Mouse (Mus musculus): ENCODE results near the gene Thap11. TPM values are rescaled to one million over a fixed set of nuclear protein-coding genes. Genes with fewer than 3 reads are reported as not detected.
A peak's percentile ranks its signal among the peaks of the same experiment; 100 is the strongest.

Thap11 gene
- polyA plus RNA-seq, 1 experiment from 2014 or later, result 55.2 TPM

DNA sequence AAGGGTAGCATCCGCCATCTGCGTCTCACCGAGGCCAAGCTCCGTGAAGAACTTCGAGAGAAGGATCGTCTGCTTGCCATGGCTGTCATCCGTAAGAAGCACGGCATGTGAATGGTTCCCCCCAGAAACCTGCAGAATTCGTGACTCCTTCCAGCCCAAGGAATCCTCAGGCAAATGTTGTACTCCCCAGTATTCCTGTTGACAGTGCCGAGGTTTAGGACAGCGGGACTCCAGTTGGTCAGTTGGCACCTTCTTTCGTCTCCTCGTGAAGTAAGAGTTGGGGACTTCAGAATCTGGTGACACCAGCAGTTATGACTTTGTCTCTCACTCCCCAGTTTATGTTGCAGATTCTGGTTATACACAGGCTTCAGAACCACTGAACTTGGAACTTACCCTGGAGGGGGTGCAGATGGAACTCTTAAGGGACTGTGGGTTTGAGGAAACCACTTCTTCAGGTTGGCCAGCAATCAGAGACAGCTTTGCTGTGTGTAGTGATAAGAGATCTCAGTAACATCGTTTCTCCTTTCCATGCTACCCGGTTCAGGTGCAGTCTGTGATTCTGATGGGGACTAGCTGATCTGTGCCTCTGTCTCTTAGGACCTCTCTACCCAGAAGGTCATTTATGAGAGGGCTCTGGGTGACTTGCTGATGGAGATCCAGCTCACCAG is 1.4 kb downstream of the Thap11 start:
- Histone ChIP-seq H3K27ac (ENCODE audit: low read length) (peak overlapping the region; percentile 84; the same call in 1 of the 2 replicates), H3K27me3 (ENCODE audit: control insufficient read depth, insufficient read depth, low read depth, low read length) (no peaks in the 10 kb centered on the region), H3K4me2 (ENCODE audit: low read depth, low read length) (peak overlapping the region; percentile 91), H3K9ac (ENCODE audit: low read length) (peak overlapping the region; percentile 91), H3K4me1 (replicated peaks; ENCODE audit: control insufficient read depth, insufficient read depth, low read length) (peaks cover 26% of the 10 kb centered on the region), H3K9me3 (ENCODE audit: control insufficient read depth, low read length) (no peaks in the 10 kb centered on the region), H3K36me3 (ENCODE audit: control insufficient read depth, insufficient read depth, low read length) (peaks cover 6% of the 10 kb centered on the region; the same call in 1 of the 2 replicates), H3K4me3 (ENCODE audit: low read length) (peak overlapping the region; percentile 89)
- WGBS, result 8% methylated on average over 15 of the region's 15 CpGs
- no peak for ATAC-seq (ENCODE audit: low read depth)

DNA sequence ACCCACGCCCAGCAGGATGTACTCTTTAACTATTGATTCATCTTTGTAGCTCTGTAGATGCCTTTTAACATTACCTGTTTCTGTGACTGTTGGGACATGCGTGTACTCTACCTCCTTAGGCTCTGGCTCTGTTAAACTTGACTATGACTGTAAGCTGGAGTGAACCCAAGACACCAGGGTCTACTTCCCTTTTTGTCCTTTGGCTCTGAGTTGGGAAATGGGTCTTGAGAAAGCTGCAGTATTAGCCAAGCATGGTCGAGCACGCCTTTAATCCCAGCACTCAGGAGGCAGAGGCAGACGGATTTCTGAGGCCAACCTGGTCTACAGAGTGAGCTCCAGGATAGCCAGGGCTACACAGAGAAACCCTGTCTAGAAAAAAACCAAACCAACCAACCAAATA is 3.6 kb downstream of the Thap11 start:
- H3K9me3 ChIP-seq (ENCODE audit: control insufficient read depth, low read length), result no peaks in the 10 kb centered on the region
- peaks cover 37% of the 10 kb centered on the region for H3K4me1 ChIP-seq (replicated peaks; ENCODE audit: control insufficient read depth, insufficient read depth, low read length)
- H3K4me3 ChIP-seq (ENCODE audit: low read length), result no peak overlapping the region
- peaks cover 8% of the 10 kb centered on the region; the same call in 1 of the 2 replicates for H3K36me3 ChIP-seq (ENCODE audit: control insufficient read depth, insufficient read depth, low read length)
- H3K9ac ChIP-seq (ENCODE audit: low read length), result no peak overlapping the region; the same call in 1 of the 2 replicates
- H3K27me3 ChIP-seq (ENCODE audit: control insufficient read depth, insufficient read depth, low read depth, low read length), result no peaks in the 10 kb centered on the region
- no peak overlapping the region for H3K27ac ChIP-seq (ENCODE audit: low read length)
- 84% methylated on average over 5 of the region's 5 CpGs for WGBS
- H3K4me2 ChIP-seq (ENCODE audit: low read depth, low read length), result no peak overlapping the region
- no peak for ATAC-seq (ENCODE audit: low read depth)

DNA sequence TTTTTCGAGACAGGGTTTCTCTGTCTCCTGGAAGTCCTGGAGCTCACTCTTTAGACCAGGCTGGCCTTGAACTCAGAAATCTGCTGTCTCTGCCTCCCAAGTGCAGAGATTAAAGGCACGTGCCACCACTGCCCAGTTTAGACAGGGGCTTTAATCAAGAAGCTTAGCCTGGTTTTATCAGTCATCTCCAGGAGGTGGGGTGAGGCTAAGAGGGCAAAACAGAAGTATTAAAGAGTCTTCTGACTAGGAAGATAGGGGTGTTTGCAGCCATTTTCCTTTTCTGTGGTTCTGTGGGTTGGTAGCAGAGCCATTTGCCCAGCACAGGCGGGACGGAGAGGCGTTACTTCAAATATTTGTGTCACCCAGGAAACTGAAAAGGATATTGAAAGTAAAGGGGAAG is 4.4 kb downstream of the Thap11 start:
- WGBS, result 49% methylated on average over 5 of the region's 5 CpGs
- ATAC-seq (ENCODE audit: low read depth), result no peak
- peak overlapping the region; percentile 54; the same call in 1 of the 2 replicates for H3K4me2 ChIP-seq (ENCODE audit: low read depth, low read length)
- H3K27ac ChIP-seq (ENCODE audit: low read length), result peak overlapping the region; percentile 95; the same call in 1 of the 2 replicates
- H3K36me3 ChIP-seq (ENCODE audit: control insufficient read depth, insufficient read depth, low read length), result peaks cover 10% of the 10 kb centered on the region; the same call in 1 of the 2 replicates
- H3K4me1 ChIP-seq (replicated peaks; ENCODE audit: control insufficient read depth, insufficient read depth, low read length), result peaks cover 37% of the 10 kb centered on the region
- peak overlapping the region; percentile 67 for H3K9ac ChIP-seq (ENCODE audit: low read length)
- H3K9me3 ChIP-seq (ENCODE audit: control insufficient read depth, low read length), result no peaks in the 10 kb centered on the region
- no peak overlapping the region; the same call in 1 of the 2 replicates for H3K4me3 ChIP-seq (ENCODE audit: low read length)
- H3K27me3 ChIP-seq (ENCODE audit: control insufficient read depth, insufficient read depth, low read depth, low read length), result no peaks in the 10 kb centered on the region

DNA sequence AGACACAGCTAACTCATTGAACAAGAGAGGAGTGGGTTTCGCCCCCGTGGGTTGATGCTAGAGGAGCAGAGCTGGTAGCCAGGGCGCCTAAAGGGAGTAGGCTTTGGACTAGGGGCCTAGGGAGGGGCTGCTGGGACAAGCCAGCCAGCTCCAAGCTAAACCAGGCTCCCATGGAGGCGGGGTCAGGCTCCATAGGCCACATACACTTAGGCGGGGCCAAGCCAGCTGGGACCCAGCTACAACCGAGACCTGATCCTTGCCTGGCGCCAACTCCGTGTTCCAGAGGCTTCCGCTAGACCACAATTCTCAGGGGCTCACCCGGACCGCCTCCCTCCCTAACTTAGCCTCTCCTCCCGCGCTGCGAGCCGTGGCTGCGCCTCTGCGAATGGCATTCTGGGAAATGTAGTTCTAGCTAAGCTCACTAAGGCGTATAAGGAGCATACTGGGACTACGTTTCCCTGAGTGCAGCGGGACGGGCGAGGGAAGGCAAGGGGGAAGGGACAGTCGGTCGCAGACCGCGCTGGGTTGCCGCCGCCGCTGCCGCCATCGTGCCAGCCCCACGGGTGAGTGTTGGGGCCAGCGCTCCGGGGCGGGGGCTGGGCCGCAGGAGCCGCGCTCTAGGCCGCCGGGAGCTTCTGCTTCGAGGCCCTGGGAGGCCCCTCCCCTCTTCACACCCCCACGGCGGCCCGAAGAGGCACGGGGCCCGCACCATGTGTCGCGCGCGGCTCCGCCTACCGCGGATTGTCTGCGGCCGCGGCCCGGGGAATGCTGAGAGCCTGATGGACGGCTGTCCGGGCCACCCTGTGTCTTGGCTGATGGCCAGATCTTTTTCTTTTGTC is 5.4 kb downstream of the Thap11 start, which contains the start of gene Nutf2:
Gene Nutf2, plus strand, starts transcription at position 438 of the 839 bp plus-strand sequence.
- peak within 1 kb of the TSS; percentile 98 for H3K9ac ChIP-seq (ENCODE audit: low read length)
- H3K27me3 ChIP-seq (ENCODE audit: control insufficient read depth, insufficient read depth, low read depth, low read length), result no peaks in the 10 kb centered on the region

DNA sequence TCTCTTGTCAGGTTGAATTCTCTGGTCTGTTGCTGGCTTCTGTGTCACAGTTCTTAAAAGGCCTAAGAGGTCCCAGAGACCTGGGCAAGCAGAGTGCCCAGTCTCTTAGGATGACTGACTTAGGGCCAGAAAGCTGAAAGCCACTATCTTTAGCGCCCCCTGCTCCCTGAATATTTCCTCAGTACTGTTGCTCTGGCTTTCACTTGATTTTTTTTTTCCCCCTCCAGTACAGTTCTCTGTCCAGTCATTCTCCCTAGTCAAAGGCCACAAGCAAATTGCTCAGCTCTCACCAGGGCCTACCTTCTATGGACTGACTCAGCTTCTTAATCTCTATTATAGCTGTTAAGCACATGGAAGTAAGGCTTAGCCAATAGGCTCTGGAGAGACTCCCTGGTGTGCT is 7.0 kb downstream of the Thap11 start:
- Histone ChIP-seq H3K27me3 (ENCODE audit: control insufficient read depth, insufficient read depth, low read depth, low read length) (no peaks in the 10 kb centered on the region), H3K9me3 (ENCODE audit: control insufficient read depth, low read length) (no peaks in the 10 kb centered on the region), H3K27ac (ENCODE audit: low read length) (no peak overlapping the region), H3K4me1 (replicated peaks; ENCODE audit: control insufficient read depth, insufficient read depth, low read length) (peaks cover 31% of the 10 kb centered on the region), H3K4me3 (ENCODE audit: low read length) (peak overlapping the region; percentile 99), H3K9ac (ENCODE audit: low read length) (peak overlapping the region; percentile 98), H3K4me2 (ENCODE audit: low read depth, low read length) (peak overlapping the region; percentile 65), H3K36me3 (ENCODE audit: control insufficient read depth, insufficient read depth, low read length) (peaks cover 23% of the 10 kb centered on the region)
- ATAC-seq (ENCODE audit: low read depth), result no peak
- WGBS, result 0% methylated on average over 1 of the region's 1 CpGs

More for the DNA sequence above, 5.4 kb downstream of the Thap11 start, which contains the start of gene Nutf2:
- Histone ChIP-seq H3K4me2 (ENCODE audit: low read depth, low read length) (peak within 1 kb of the TSS; percentile 65), H3K4me3 (ENCODE audit: low read length) (peak within 1 kb of the TSS; percentile 99), H3K9me3 (ENCODE audit: control insufficient read depth, low read length) (no peaks in the 10 kb centered on the region), H3K27ac (ENCODE audit: low read length) (peak within 1 kb of the TSS; percentile 95), H3K36me3 (ENCODE audit: control insufficient read depth, insufficient read depth, low read length) (peaks cover 12% of the 10 kb centered on the region), H3K4me1 (replicated peaks; ENCODE audit: control insufficient read depth, insufficient read depth, low read length) (peaks cover 37% of the 10 kb centered on the region)
- peak; percentile 99 for ATAC-seq (ENCODE audit: low read depth)
- WGBS, result under 1% methylated on average over 53 of the region's 59 CpGs

DNA sequence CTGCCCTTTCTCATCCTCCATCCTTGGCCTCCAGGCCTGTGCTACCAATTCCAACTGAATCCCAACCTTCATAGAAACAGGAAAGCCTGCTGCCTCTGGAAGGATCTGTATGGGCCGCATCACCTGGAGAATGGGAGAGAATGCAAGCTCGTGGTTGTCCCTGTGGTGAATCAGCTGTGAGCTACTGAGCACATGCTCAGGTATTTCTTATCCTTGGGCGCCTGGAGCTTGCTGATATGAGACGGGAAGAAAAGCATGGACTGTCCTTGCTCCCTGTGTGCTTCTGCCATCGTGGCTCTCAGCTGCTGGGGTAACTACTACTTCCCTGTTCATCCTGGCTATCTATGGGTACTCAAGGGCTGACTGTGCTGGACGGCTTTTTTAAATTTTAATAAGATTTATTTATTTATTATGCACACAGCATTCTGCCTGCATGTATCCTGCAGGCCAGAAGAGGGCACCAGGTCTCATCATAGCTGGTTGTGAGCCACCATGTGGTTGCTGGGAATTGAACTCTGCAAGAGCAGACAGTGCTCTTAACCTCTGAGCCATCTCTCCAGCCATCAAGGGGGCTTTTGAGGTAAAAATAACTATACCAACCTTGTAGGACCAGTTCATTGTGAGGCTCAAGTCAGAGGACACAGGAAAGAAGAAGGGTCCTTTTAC is 11.6 kb downstream of the Thap11 start:
- no peaks in the 10 kb centered on the region for H3K9me3 ChIP-seq (ENCODE audit: control insufficient read depth, low read length)
- no peak overlapping the region for H3K4me3 ChIP-seq (ENCODE audit: low read length)
- ATAC-seq (ENCODE audit: low read depth), result no peak
- 77% methylated on average over 6 of the region's 6 CpGs for WGBS
- H3K27ac ChIP-seq (ENCODE audit: low read length), result no peak overlapping the region
- H3K4me1 ChIP-seq (replicated peaks; ENCODE audit: control insufficient read depth, insufficient read depth, low read length), result peaks cover 12% of the 10 kb centered on the region
- peaks cover 32% of the 10 kb centered on the region for H3K36me3 ChIP-seq (ENCODE audit: control insufficient read depth, insufficient read depth, low read length)
- no peak overlapping the region for H3K9ac ChIP-seq (ENCODE audit: low read length)
- no peak overlapping the region for H3K4me2 ChIP-seq (ENCODE audit: low read depth, low read length)
- H3K27me3 ChIP-seq (ENCODE audit: control insufficient read depth, insufficient read depth, low read depth, low read length), result no peaks in the 10 kb centered on the region

DNA sequence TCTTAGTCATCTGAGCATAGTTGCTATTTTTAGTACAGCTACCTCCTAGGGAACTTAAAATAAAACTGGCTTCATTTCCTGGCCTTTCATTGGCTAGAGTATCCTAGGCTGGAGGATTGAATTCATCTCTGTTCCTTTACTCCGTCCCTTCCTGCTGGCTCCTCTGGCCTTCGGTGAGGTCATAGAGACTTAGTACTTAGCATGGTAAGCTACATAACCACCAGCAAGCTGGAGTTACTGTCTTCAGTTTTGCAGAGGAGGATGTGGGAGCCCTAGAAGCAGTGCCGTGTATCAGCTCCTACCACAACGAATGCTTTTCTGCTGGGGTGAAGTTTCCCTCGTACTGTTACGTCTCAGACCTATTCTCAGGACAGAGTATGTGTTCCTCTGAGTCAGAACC is 19.4 kb downstream of the Thap11 start:
- Histone ChIP-seq H3K4me1 (replicated peaks; ENCODE audit: control insufficient read depth, insufficient read depth, low read length) (no peaks in the 10 kb centered on the region), H3K4me2 (ENCODE audit: low read depth, low read length) (no peak overlapping the region), H3K27ac (ENCODE audit: low read length) (no peak overlapping the region), H3K4me3 (ENCODE audit: low read length) (no peak overlapping the region), H3K9me3 (ENCODE audit: control insufficient read depth, low read length) (no peaks in the 10 kb centered on the region), H3K36me3 (ENCODE audit: control insufficient read depth, insufficient read depth, low read length) (peaks cover 34% of the 10 kb centered on the region), H3K9ac (ENCODE audit: low read length) (no peak overlapping the region), H3K27me3 (ENCODE audit: control insufficient read depth, insufficient read depth, low read depth, low read length) (no peaks in the 10 kb centered on the region)
- 0 out of 2 replicates have a peak, but pooled peaks have one; percentile 47 for ATAC-seq (ENCODE audit: low read depth)
- WGBS, result 83% methylated on average over 6 of the region's 6 CpGs

DNA sequence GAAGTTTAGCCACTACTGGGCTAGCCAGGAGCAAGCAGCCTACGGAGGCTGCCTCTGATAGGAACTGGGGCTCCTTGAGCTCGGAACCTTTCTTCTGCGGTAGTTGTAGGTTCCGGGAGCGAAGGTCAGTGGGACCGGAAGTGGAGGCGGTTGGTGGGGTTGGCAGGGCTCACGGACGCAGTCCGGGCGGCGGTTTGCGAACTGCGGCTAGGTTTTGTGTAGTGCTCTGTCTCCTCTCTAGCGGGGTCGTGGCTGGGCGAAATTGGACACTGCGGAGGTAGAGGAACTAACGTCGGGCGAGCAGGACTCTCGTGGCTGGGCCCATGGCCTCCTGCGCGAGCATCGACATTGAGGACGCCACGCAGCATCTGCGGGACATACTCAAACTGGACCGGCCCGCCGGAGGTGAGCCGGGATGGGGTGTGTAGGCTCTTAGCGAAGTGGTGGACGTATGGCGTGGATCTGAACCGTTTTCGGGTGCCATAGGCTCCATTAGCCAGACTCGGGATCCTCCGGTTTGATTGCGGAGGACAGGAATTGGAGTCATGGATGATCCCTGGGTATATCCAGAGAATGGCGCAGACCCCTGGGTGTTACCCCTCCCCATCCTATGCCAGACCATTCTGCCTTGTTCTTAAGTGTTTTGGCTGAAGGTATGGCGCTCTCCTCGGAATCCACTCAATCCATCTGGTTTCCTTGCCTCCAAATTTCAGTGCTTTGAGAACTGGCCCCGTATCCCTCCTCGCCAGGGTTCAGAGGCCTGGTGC is 26.0 kb downstream of the Thap11 start, which contains the start of gene Edc4:
Gene Edc4, plus strand, starts transcription at position 128 of the 767 bp plus-strand sequence.
- Histone ChIP-seq H3K9ac (ENCODE audit: low read length) (peak within 1 kb of the TSS; percentile 94), H3K27me3 (ENCODE audit: control insufficient read depth, insufficient read depth, low read depth, low read length) (no peaks in the 10 kb centered on the region), H3K27ac (ENCODE audit: low read length) (peak within 1 kb of the TSS; percentile 56), H3K4me3 (ENCODE audit: low read length) (peak within 1 kb of the TSS; percentile 89), H3K9me3 (ENCODE audit: control insufficient read depth, low read length) (no peaks in the 10 kb centered on the region), H3K36me3 (ENCODE audit: control insufficient read depth, insufficient read depth, low read length) (peaks cover 41% of the 10 kb centered on the region), H3K4me1 (replicated peaks; ENCODE audit: control insufficient read depth, insufficient read depth, low read length) (peaks cover 13% of the 10 kb centered on the region), H3K4me2 (ENCODE audit: low read depth, low read length) (peak within 1 kb of the TSS; percentile 93)
- ATAC-seq (ENCODE audit: low read depth), result peak; percentile 90
- under 1% methylated on average over 45 of the region's 45 CpGs for WGBS
